Mouse (Mus musculus): ENCODE data around the gene Dis3.
"Not testable (repeated sequence)": the region's sequence is repeated elsewhere in the genome, so short reads cannot be mapped to it uniquely, and the experiment has no call there.

Gene Dis3

GRCm38 (mm10) chr14:99063091-99063490, 36.5 kb downstream of the Dis3 start:
- no peak for DNase-seq (ENCODE audit: low spot score)

GRCm38 (mm10) chr14:99060616-99061015, 39.0 kb downstream of the Dis3 start:
- no peak for DNase-seq (ENCODE audit: low spot score)

DNA sequence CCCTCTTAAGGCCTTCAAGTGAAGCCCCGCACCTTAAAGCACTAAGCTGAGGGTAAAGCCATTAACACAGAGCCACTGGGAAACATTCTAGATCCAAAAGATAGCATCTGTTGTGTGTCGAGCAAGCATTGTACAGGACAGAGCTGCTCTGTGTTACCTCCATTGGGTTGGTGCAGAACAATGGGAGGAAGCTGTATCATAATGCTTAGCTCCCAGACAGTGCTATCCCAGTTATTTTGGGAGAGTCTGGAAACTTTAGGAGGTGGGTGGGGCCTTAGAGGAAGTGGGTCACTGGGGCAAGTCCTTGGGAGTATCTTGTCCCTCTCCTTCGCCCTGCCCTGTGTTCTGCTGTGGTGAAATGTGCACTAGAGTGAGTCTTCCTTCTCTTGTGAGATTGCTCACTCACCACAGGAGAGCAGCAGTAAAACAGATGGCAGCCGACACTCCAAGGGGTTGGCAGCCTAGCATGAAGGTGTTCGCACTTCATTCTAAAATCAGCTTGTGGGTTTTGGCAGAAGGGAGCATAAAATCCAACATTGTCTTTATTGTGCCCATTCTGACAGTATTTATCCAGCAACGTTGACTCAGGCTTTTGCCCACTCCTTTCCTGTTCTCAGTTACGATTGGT, 40.5 kb downstream of the Dis3 start:
- no peak for DNase-seq (ENCODE audit: low spot score)

- DNase-seq (ENCODE audit: low spot score) = peak; percentile 50
Observed at GRCm38 (mm10) chr14:99046782-99047181, 52.8 kb downstream of the Dis3 start.

- peak; percentile 96 for DNase-seq (ENCODE audit: low spot score)
Observed at GRCm38 (mm10) chr14:99046031-99046781, 53.4 kb downstream of the Dis3 start, which contains the start of the genes Mzt1 and Bora. Gene Mzt1, minus strand, starts transcription at chr14:99046134. Gene Bora, plus strand, starts transcription at chr14:99046222.

DNA sequence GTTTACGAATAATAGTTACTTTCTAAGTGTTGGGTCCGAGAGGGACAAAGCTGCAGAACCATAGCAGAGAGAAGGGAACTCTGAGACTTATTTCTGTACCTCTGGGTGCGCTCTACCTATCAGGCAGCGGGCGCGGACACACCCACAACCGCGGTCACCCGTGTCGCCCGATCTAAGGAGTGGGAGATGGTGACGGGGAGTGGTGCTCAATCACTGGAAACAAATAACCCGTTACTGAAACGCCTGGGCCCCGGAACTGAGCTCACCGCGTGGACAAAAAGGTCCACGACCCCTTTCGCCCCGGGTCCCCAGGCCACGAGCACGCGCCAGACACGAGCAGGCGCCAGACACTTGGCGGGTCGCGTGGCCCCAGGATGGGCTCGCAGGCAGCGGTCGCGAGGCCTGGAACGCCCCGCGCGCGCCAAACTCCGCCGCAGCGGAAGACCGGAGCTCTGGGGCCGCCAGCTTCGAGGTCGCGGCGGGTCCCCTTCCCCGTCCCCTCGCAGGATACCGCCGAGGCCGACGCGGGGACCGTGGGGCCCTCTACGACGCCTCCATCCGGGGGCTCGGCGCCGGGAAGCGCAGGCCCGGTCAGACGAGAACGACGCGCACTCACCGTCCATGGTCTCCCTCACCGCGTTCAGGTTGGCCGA, 54.1 kb downstream of the Dis3 start:
- peak; percentile 30 for DNase-seq (ENCODE audit: low spot score)

GRCm38 (mm10) chr14:99044718-99045117, 54.9 kb downstream of the Dis3 start:
- DNase-seq (ENCODE audit: low spot score) = no peak

GRCm38 (mm10) chr14:99044096-99044495, 55.5 kb downstream of the Dis3 start:
- no peak for DNase-seq (ENCODE audit: low spot score)

- peak; percentile 14 for DNase-seq (ENCODE audit: low spot score)
Observed at GRCm38 (mm10) chr14:99043499-99043898, 56.1 kb downstream of the Dis3 start.

- no peak for DNase-seq (ENCODE audit: low spot score)
Observed at GRCm38 (mm10) chr14:99041416-99041815, 58.2 kb downstream of the Dis3 start.

DNA sequence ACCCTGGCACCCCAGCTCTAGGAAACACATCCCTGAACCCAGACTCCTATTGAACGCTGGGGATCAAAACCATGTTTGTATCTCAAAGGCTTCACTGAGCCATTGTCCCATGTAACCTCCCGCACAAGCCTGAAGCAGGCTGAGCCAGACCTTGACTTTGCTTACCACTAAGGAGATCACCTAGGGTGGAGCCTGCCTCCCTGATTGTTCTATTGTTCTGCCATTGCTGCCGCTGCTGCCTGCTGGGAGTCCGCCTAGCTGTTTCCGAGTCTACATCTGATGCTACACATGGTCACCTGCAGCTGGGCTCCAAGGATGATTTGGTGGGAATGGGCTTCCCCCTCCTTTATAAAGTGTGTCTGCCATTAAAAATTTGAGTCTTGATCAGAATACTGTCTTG, 60.3 kb downstream of the Dis3 start:
- DNase-seq (ENCODE audit: low spot score) = not testable (repeated sequence)

DNA sequence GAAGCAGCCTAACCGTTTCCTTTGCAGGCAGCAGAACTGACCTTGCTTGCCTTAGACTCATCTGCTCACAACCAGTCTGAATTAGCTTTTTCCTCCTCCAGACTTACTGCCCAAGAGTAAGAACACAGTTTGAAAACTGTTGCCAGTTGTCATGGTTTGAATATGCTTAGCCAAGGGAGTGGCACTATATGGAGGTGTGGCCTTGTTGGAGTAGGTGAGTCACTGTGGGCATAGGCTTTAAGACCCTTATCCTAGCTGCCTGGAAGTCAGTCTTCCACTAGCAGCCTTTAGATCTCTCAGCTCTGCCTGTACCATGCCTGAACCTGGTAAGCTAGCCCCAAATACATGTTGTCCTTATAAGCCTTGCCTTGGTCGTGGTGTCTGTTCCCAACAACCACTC, 61.9 kb downstream of the Dis3 start:
- DNase-seq (ENCODE audit: low spot score) = no peak

DNA sequence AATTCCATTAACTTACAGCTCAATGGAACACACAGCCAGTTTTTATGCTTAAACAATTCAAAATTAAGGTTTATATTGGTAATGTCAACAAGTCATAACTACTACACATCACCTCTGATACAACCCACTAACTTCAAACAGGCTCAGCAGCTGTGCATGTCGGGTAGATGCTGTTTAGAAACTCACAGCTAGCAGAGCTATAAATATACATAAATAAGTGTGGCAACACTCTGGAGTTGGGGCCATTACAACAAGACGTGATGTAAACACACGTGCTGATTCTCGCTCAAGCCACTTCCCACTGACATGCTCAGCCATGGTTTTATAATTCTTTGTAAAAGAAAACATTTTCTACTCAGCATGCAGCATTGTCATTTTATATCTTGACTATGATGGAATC, 63.5 kb downstream of the Dis3 start:
- DNase-seq (ENCODE audit: low spot score) = no peak

- not testable (repeated sequence) for DNase-seq (ENCODE audit: low spot score)
Observed at GRCm38 (mm10) chr14:99034851-99035250, 64.7 kb downstream of the Dis3 start.

DNA sequence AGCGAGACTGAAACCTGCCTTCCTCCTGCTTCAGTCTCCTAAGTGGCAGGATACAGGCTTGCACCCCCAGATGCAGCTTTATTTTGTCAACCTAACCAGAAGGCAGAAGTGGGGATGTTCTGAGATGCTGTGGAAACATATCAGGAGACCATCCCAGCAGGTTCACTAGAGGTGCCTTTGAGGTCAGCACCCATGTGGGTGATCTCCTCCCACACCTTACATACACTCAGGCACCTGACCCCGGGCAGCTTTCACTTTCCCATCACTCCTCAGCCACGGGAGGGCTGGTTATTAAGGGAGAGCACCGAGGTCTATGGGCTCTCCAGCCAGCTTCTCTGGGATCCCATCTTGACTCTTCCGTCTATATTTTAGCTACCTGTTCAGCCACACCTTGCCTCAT, 67.0 kb downstream of the Dis3 start:
- DNase-seq (ENCODE audit: low spot score) = no peak

GRCm38 (mm10) chr14:99031337-99031873, 68.2 kb downstream of the Dis3 start:
- DNase-seq (ENCODE audit: low spot score) = no peak

DNA sequence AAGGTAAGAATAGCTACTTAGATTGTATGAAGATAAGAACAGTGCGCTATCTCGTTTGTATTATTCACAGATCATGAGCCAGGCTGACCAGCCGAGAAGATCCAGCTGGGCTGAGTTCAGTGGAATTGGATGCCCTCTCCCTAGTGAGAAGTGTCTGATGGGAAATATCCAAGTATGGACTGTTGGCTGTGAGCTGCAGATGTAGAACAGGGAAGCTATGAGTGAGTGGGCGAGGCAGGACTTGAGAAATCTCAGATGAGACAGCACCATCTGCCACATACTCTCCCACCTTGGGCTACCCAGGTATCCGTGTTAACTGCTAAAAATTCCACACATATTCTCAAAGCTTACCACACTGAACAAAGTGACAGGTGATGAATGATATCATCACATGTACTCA, 69.6 kb downstream of the Dis3 start:
- DNase-seq (ENCODE audit: low spot score) = no peak
